Mouse (Mus musculus) c-Kit-positive CD71-negative TER-119-negative erythroid progenitor cells, embryonic 14.5 days (primary cell): ENCODE measurements at regions not wholly inside any gene's neighbourhood (a gene's known extent, or its start where the extent isn't known, plus 50 kb on each side); places are given as distances from the start of the nearest gene placed in this dataset.

Experiments
- DNase-seq: peaks from one replicate; pipeline ENCODE4 v3.0.0-alpha.2; 2013; ENCODE audit warnings: low read depth

DNA sequence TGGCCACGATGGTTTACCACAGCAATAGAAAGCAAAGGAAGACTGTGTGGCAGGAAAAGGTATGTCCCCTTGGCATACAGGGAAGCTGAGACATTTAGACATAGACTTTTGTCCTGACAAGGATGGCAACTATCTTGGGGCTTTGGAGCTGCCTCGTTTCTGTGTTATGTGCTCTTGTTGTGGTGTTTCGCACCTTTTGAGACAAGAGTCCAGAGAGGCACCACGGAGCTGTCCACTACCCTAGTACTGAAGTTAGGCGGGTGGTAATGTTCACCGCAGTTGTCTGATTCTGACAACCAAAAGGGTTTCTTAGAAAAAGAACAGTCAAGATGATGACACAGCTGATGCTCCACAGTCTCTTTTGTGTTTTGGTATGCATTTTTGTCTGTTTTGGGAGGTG, 90.9 kb upstream of the Got2 start:
- DNase-seq = no peak

DNA sequence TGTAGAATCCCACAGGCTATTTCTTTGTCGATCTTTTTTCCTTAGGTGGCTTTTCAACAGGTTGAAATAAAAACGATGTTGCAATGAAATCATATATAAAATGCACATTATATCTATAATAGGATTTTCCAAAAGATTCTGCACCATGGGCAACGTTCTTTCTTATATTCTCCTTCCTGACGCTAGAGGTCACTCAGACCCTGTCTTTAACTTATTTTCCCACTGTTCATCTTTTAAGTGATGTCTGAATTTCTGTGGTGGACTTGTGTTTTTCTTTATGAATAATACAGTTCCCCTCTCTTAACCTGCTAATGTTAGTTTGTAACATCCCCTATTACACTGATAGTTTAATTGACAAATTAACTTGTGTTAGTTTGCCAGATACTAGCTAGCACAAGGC, 86.5 kb upstream of the Got2 start:
- no peak for DNase-seq

DNA sequence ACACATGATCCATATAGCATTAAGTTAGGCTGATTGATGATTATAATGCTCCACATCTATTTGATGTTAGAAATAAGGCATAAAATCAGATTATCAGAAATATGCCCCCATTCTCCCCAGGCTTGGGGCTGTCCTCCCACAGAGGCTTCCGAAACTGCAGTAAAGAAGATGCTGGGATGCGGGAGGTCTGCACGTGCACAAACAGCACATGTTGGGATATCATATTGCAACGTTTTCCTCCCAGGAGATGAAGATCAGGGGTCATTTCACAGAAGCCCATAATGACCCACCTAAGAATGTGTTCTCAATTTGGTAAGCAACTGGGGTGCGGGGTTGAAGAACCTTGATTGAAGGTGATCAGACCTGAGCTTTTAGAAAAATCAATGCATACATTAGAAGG, 85.9 kb upstream of the Got2 start:
- no peak for DNase-seq

DNA sequence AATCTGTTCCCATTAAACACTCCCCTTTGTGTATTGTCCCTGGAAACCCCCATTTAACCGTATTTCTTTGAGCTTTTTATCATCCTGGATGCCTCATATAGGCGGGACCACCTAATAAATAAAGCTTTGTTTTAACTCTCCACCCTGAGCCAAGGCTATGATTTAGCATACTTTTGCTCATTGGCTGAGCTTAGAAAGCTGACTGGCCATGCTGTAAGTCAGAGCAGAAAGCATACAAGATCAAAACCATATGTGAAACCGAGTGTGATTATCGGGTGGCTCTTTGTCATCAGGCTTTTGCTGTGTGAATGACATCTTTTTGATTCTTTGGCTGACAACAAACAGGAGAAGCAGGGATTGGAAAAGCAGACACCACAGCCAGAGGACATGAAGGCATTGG, 85.2 kb upstream of the Got2 start:
- no peak for DNase-seq

DNA sequence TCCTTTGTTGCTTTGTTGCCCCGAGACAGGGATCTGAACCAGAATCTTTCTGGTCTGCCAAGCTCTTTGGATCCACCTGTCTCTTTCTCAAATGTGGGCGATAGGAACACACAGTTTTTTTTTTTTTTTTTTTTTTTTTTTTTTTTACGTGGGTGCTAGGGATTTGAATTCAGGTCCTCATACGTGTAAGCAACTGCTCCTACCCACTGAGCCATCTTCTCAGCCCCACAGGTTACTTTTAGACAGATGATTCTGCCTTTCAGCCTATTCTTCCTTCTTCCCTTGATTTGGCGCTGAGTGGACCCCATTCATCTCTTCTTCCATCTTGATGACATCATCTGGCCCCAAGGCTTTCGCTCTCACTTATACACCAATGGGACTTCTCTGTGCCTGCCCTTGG, 80.5 kb upstream of the Got2 start:
- DNase-seq = no peak

DNA sequence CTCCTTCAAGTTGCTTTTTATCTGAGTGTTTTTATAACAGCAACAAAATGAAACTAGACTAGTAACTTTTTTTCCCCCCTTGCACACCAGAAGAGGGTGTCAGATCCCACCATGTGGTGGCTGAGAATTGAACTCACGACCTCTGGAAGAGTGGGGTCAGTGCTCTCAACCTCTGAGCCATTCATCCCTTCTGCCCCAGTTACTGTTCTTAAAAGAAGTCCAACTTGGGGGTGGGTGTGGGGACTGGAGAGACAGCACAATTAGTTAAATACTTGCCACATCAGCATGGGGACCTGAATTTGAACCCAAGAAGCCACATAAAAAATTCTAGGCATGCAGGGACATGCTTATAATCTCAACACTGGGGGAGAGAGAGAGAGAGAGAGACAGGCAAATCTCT, 78.1 kb upstream of the Got2 start:
- DNase-seq = no peak

DNA sequence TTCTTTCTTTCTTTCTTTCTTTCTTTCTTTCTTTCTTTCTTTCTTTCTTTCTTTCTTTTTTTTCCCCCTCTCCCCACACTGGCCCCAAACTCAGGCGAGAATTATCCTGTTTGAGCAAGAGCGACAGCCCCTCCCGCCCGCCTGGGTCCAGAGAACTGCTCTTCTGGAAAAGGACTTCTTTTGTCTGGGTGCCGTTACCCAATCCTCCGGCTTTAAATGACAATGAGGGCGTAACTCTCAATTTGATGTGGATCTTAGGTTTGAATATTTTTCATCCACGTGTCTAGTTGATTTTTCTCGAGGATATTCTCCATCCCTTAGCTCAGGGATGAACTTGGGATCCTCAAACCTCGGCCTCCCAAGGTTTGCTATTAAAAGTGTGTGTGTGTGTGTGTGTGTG, 63.9 kb upstream of the Got2 start:
- DNase-seq = no peak

DNA sequence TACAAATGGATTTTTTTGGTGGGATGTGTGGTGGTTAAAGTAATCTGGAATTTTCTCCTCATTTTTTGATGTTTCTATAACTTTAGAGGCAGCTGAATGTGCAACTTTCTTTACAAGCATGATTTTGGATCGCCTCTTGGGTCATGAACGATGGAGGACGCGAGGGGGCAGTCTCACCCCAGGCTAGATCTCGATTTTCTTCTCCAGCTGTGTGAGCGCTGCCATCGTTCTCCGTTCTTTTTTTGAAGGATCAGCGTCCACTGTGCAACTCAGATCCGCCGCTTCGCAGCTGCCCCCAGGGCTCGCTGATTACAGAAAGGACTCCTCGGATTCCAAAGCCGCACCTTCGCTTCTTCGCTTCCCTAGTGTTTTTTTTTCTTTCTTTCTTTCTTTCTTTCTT, 63.4 kb upstream of the Got2 start:
- peak; percentile 26 for DNase-seq
